Mouse (Mus musculus): ENCODE data around the gene Cdkal1. TPM values are rescaled to one million over a fixed set of nuclear protein-coding genes. Genes with fewer than 3 reads are reported as not detected.

Cdkal1 gene
- polyA plus RNA-seq, 2 experiments: 2.0 to 7.7 TPM

- Histone ChIP-seq H3K36me3 (replicated peaks; ENCODE audit: control insufficient read depth, insufficient read depth, low read depth) (no peaks in the 10 kb centered on the region), H3K27ac (no peak overlapping the region), H3K4me2 (ENCODE audit: low read depth) (no peak overlapping the region), H3K4me3 (ENCODE audit: insufficient read depth in 1 of 2, low read depth in 2 of 2, low read length in 2 of 2) (no peak overlapping the region), H3K9me3 (ENCODE audit: control insufficient read depth, low read length) (no peaks in the 10 kb centered on the region), H3K4me1 (replicated peaks; ENCODE audit: control insufficient read depth in 2 of 2, insufficient read depth in 2 of 2, low read length in 1 of 2) (no peaks in the 10 kb centered on the region), H3K27me3 (ENCODE audit: control insufficient read depth, insufficient read depth, low read length) (no peaks in the 10 kb centered on the region), H3K9ac (replicated peaks) (no peak overlapping the region)
- WGBS (ENCODE audit: insufficient replicate concordance): 79% methylated on average over 9 of the region's 9 CpGs
- no peak for ATAC-seq (ENCODE audit: insufficient read depth)
- TF ChIP-seq CTCF (IDR thresholded peaks at IDR 0.05; ENCODE audit: low read depth) (no peak), EP300 (IDR thresholded peaks at IDR 0.05; ENCODE audit: low read depth) (no peak)
- no peak for DNase-seq (ENCODE audit: low read depth in 3 of 3, low spot score in 3 of 3)
These were observed 300.2 kb downstream of the Cdkal1 start for GRCm38 (mm10) chr13:29555160-29555785.

GRCm38 (mm10) chr13:29553792-29554191, 301.7 kb downstream of the Cdkal1 start:
- DNase-seq (ENCODE audit: low read depth in 3 of 3, low spot score in 3 of 3): no peak
- Histone ChIP-seq H3K9me3 (ENCODE audit: control insufficient read depth, low read length) (no peaks in the 10 kb centered on the region), H3K4me2 (ENCODE audit: low read depth) (no peak overlapping the region), H3K36me3 (replicated peaks; ENCODE audit: control insufficient read depth, insufficient read depth, low read depth) (no peaks in the 10 kb centered on the region), H3K27ac (no peak overlapping the region), H3K27me3 (ENCODE audit: control insufficient read depth, insufficient read depth, low read length) (no peaks in the 10 kb centered on the region), H3K4me3 (ENCODE audit: insufficient read depth in 1 of 2, low read depth in 2 of 2, low read length in 2 of 2) (no peak overlapping the region), H3K4me1 (replicated peaks; ENCODE audit: control insufficient read depth in 2 of 2, insufficient read depth in 2 of 2, low read length in 1 of 2) (no peaks in the 10 kb centered on the region), H3K9ac (replicated peaks) (no peak overlapping the region)
- no peak for TF ChIP-seq EP300 (IDR thresholded peaks at IDR 0.05; ENCODE audit: low read depth)
- TF ChIP-seq CTCF (IDR thresholded peaks at IDR 0.05; ENCODE audit: low read depth): no peak
- ATAC-seq (ENCODE audit: insufficient read depth): no peak

- Histone ChIP-seq H3K9ac (replicated peaks) (no peak overlapping the region), H3K27me3 (ENCODE audit: control insufficient read depth, insufficient read depth, low read length) (no peaks in the 10 kb centered on the region), H3K4me2 (ENCODE audit: low read depth) (no peak overlapping the region), H3K27ac (no peak overlapping the region), H3K4me3 (ENCODE audit: insufficient read depth in 1 of 2, low read depth in 2 of 2, low read length in 2 of 2) (no peak overlapping the region), H3K36me3 (replicated peaks; ENCODE audit: control insufficient read depth, insufficient read depth, low read depth) (no peaks in the 10 kb centered on the region), H3K9me3 (ENCODE audit: control insufficient read depth, low read length) (no peaks in the 10 kb centered on the region), H3K4me1 (replicated peaks; ENCODE audit: control insufficient read depth in 2 of 2, insufficient read depth in 2 of 2, low read length in 1 of 2) (no peaks in the 10 kb centered on the region)
- DNase-seq (ENCODE audit: low read depth in 3 of 3, low spot score in 3 of 3) (no peak), ATAC-seq (ENCODE audit: insufficient read depth) (no peak)
- 75% methylated on average over 5 of the region's 5 CpGs for WGBS (ENCODE audit: insufficient replicate concordance)
- TF ChIP-seq EP300 (IDR thresholded peaks at IDR 0.05; ENCODE audit: low read depth) (no peak), CTCF (IDR thresholded peaks at IDR 0.05; ENCODE audit: low read depth) (no peak)
These were observed 303.1 kb downstream of the Cdkal1 start for GRCm38 (mm10) chr13:29552322-29552870.

GRCm38 (mm10) chr13:29550886-29551285, 304.6 kb downstream of the Cdkal1 start:
- Histone ChIP-seq H3K4me1 (replicated peaks; ENCODE audit: control insufficient read depth in 2 of 2, insufficient read depth in 2 of 2, low read length in 1 of 2) (no peaks in the 10 kb centered on the region), H3K4me2 (ENCODE audit: low read depth) (no peak overlapping the region), H3K36me3 (replicated peaks; ENCODE audit: control insufficient read depth, insufficient read depth, low read depth) (no peaks in the 10 kb centered on the region), H3K27ac (no peak overlapping the region), H3K4me3 (ENCODE audit: insufficient read depth in 1 of 2, low read depth in 2 of 2, low read length in 2 of 2) (no peak overlapping the region), H3K27me3 (ENCODE audit: control insufficient read depth, insufficient read depth, low read length) (no peaks in the 10 kb centered on the region), H3K9me3 (ENCODE audit: control insufficient read depth, low read length) (no peaks in the 10 kb centered on the region), H3K9ac (replicated peaks) (no peak overlapping the region)
- WGBS (ENCODE audit: insufficient replicate concordance): 52% methylated on average over 1 of the region's 1 CpGs
- ATAC-seq (ENCODE audit: insufficient read depth) (no peak), DNase-seq (ENCODE audit: low read depth in 3 of 3, low spot score in 3 of 3) (no peak)
- TF ChIP-seq CTCF (IDR thresholded peaks at IDR 0.05; ENCODE audit: low read depth) (no peak), EP300 (IDR thresholded peaks at IDR 0.05; ENCODE audit: low read depth) (no peak)

- Histone ChIP-seq H3K27ac (no peak overlapping the region), H3K36me3 (replicated peaks; ENCODE audit: control insufficient read depth, insufficient read depth, low read depth) (no peaks in the 10 kb centered on the region), H3K4me3 (ENCODE audit: insufficient read depth in 1 of 2, low read depth in 2 of 2, low read length in 2 of 2) (no peak overlapping the region), H3K4me1 (replicated peaks; ENCODE audit: control insufficient read depth in 2 of 2, insufficient read depth in 2 of 2, low read length in 1 of 2) (no peaks in the 10 kb centered on the region), H3K9me3 (ENCODE audit: control insufficient read depth, low read length) (no peaks in the 10 kb centered on the region), H3K4me2 (ENCODE audit: low read depth) (no peak overlapping the region), H3K9ac (replicated peaks) (no peak overlapping the region), H3K27me3 (ENCODE audit: control insufficient read depth, insufficient read depth, low read length) (no peaks in the 10 kb centered on the region)
- ATAC-seq (ENCODE audit: insufficient read depth): no peak
- no peak for TF ChIP-seq CTCF (IDR thresholded peaks at IDR 0.05; ENCODE audit: low read depth)
- TF ChIP-seq EP300 (IDR thresholded peaks at IDR 0.05; ENCODE audit: low read depth): no peak
- 66% methylated on average over 6 of the region's 6 CpGs for WGBS (ENCODE audit: insufficient replicate concordance)
- DNase-seq (ENCODE audit: low read depth in 3 of 3, low spot score in 3 of 3): no peak
These were observed 305.3 kb downstream of the Cdkal1 start for GRCm38 (mm10) chr13:29550203-29550602.

Data from liver, embryonic 14.5 days (tissue).